Mouse (Mus musculus) NIH3T3 (cell line): ENCODE results near the gene Angptl1.

Experiments
- DNase-seq: peaks from one replicate; pipeline ENCODE4 v3.0.0-alpha.2; 2012; ENCODE audit warnings: low read depth

Gene Angptl1

DNA sequence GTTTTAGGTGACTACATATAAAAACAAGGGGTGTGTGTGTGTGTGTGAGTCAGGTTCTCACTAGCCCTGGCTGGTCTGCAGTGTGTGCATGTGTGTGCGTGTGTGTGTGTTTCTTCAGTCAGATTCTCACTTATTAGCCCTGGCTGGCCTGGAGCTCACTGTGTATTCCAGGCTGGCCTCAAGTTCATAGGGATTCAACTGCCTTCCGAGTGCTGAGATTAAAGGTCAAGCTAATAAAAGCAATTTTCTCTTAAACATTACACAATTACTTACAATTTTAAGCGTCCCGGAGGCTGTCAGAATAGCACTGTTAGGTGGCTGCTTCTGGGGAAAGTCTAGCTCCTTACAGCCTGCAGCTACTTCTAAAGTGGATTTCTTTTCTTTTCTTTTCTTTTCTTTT lies at the start of gene Angptl1:
Angptl1 (plus strand) TSS at position 386 of the 400 bp plus-strand sequence.
- DNase-seq: no peak

DNA sequence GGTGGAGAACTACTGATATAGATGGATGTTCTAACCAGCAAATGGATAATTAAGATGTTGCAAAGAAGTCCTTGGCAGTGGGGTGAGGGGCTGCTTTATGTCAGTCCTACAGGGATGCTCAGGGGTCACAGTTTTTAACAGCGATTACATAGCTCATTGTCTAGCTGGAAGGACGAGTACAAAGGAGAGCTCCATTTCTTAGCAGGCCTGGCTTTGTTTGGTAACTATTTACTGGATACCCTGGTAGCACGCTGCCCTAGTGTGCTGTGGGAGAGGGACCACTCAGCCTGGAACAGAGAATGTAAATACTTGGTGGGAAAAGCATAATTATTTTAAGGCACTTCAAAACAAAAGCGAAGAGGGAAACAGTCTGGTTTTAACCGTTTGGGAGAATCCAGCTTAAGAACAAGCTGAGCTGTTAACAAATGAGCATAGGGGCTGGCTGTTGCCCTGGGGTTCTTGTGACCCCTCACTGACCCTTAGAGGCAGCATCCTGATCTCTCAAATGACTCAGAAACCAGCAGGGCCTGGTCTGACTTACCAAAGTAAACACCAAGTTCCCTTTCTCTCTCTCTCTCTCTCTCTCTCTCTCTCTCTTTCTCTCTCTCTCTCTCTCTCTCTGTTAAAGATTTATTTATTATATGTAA lies 48.4 kb upstream of the Angptl1 start:
- peak; percentile 15 for DNase-seq

DNA sequence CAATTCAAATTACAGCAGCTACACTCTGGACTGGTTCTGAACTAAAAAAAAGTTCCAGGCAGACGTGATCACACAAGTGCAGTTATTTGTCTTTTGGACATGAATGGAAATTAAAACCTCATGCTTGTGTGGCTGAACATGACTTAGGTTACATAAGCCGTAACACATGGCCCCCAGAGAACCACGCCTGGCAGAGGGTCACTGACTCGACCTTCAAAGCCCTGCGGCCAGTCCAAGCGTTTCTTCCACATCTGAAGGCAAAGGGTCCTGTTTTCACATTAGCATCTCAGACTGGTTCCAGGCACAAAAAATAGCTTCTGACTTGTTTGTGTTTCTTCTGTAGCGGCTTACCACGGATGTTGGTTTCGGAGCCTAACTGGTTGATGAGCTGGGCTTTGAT lies 42.1 kb upstream of the Angptl1 start:
- peak; percentile 28 for DNase-seq

DNA sequence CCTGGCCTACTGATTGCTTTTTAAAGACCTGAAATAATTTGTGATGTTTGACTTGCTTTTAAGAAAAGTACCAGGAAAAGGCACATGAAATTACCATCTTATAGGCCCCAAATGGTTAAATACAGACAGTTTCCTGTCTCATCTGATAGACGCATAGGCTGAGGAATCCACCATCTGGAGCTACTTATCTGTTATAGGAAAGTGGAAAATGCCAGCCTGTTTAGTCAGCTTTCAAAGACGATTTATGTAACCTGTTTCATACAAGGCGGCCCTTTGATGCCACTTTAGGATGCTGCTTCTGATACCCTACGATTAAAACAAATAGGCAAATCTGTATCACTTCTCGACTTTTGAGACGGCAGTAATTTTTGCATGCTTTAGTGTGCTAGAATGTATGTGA lies 37.1 kb upstream of the Angptl1 start:
- peak; percentile 46 for DNase-seq

DNA sequence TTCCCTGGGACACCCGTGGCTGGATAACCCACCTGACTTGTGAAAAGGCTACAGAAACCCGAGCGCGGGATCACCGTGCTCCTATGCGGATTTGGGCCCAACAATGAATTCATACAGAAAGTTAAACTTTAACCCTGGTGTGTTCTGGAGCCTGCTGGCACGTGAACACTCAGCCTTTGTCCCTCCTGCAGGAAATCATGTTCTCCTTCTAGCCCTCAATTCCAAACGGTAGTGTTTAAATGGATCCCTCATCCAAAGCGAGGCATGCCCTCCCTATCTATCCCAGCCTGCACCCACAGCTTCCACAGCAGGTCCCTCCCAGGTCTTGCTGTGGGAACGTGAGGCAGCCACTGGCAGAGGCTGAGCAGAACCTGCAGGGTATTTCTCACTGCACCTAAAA lies 30.0 kb upstream of the Angptl1 start:
- no peak for DNase-seq

DNA sequence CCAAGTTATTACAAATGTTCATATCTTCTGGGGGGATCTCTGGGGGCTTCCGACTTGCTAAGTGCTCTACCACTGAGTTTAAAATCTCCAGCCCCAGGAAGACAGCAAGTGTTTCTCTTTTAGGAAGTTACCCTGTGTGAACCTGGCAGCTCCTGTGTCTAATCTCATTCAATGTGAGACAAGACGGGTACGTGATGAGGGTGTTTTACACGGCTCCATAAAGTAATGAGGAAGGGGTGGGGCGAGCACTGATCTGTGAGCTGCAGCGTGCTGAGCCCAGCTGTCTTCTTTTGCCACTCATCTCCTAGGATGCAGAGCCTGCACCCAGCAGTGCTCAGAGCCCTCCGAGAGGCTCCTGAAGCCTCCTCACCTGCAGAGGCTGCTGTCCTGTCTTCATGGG lies 26.4 kb upstream of the Angptl1 start:
- DNase-seq: no peak

DNA sequence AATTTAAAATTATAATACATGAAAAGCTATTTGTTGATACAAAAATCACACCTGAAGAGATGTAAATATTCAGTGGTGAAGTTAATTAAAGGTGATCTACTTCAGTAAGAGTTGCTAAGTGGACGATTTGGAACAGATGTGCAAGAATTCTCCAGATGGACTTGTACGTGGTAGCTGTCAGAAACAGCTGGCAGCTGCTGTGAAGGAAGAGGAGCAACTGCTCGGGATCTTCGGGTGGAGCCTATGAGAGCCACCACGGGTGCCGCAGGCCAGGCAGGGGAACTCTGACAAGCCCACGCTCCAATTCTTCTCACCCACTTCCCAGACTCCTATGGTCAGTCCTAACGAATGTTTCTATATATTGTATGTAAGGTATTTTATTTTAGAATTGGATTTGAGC lies 25.6 kb upstream of the Angptl1 start:
- no peak for DNase-seq

DNA sequence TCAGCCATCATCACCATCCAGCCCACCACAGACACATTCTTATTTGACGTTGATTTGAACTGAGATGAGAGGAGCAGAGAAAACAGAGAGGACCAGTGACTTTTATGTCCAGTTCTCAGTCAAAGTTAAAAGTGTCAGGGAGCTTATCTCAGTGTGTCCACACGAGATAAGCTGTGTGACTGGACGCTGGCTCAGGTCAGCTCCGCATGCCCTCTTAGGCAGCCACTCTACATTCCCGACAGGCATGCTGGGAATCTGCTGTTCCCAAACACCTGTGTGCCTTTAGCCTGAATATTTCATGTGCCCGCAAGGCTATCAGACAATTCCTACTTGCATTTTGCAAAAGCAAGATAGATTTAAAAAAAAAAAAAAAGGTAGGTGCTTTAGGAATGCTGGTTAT lies 24.9 kb upstream of the Angptl1 start:
- no peak for DNase-seq

DNA sequence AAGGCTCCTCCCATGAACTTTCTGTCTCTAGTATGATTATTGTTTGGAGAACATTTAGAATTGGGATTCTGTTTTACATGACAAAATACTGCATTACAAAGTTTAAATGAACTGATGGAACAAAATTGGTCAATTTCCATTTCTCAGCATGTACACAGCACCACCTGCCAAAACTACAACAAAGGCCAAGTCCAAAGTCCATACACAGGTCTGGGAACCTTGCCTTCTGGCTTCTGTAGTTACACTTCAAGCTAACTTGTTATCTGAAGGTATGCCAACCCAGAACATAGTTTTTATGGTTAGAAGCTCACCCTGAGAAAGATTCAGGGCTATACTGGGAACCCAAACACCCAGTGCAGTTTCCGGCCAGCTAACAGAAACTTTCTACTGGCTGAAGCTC lies 19.1 kb upstream of the Angptl1 start:
- DNase-seq: no peak

DNA sequence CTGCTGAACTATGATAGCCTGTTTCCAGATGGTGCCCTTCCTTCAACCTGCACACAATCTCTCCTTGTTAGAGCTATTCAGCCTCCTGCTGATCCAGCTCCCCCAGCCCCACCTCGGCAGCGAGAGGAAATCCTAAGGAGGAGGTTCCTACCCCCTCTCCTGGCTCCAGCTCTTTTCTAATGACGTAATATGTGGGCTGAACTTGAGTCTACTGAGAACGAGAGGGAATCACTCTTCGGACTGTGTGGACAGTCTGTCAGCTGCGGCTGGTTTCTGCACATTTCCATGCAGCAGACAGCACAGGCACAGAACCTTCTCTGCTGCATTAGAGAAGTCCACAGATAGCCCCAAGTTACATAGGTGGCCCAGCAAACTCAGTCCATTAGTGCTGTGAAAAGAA lies 333 bp downstream of the Angptl1 start:
- peak; percentile 56 for DNase-seq

DNA sequence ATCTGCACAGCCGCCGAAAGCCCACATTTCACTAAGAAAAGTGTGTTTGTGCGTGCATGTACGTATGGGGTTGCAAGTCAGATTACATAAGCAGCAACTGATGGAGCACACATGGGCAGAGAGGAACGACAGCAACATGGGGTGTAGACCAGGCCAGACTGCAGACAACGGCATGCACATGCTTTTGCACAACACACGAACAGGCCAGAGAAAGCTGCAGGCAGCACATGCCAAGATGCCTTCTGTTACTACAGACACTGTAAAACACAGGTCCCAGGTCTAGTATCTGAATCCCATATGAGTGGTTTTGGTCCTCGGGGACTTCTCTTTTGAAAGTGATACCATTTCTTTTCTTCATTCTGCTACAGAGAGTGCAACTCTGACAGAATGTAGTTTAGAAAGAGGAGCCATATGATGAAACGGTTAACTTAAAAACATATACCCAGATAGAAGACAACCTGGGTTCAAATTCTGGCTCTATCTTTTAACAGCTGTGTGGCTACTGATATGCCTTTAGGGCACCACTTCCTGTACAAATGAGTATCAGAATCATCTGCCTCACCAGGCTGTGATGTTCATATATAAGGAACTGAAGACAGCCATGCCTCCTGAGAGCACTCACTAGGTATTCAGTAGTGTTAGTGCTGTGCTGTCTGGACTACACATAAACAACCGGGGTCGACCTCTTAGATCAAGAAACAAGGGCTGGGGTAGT lies 3.4 kb downstream of the Angptl1 start:
- no peak for DNase-seq

DNA sequence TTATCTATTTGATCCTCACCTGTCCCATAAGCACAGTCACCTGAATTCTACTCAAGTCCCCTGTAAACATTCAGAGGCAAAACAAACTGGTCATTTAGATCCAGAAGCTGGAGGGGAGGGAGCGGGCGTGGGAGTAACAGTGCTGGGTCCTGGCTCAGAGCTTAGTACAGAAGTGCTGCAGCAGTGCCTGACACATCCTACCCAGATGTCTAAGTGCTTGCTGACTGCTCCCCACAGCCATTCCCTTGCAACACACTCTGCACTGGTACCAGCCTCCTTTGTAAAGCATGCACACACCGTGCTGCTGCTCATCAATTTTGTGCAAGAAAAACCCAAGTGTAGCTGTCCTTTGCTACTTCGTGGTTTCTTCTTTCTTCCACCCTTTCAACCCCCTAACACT lies 8.7 kb downstream of the Angptl1 start:
- no peak for DNase-seq

DNA sequence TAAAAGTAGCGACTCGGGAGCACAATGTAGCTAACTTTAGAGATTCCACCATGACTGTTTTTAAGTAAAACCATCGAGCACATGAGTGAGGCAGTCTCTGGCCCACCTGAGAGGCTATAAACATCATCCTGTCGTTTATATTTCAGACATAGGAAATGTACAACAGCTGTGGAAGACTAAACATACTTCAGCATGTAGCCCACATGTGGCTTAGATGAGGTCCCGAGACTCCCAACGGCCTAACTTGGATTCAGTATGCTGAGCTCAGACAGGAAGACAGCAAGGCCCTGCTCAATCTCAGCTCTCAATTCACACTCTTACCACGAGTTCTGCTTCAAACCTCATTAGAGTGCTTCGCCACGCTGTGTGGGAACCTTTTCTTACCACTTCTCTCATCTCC lies 14.0 kb downstream of the Angptl1 start:
- no peak for DNase-seq

DNA sequence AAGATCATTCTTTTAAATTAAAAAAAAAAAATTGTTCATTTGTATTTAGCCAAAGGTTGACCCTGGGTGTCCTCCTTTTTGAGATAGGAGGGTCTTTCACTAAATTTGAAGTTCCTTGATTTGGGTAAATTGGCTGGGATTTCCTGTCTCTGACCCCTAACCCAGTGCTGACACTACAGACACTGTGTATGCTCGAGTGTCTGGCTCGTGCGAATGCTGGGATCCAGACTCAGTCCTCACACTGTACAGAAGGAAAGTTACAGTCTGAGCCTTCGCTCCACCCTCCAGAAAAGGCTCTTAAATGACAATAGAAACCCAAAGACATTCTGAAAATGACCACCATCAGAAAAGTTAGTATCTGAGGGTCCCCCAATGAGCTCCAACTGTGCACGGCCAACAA lies 14.5 kb downstream of the Angptl1 start:
- DNase-seq: no peak

DNA sequence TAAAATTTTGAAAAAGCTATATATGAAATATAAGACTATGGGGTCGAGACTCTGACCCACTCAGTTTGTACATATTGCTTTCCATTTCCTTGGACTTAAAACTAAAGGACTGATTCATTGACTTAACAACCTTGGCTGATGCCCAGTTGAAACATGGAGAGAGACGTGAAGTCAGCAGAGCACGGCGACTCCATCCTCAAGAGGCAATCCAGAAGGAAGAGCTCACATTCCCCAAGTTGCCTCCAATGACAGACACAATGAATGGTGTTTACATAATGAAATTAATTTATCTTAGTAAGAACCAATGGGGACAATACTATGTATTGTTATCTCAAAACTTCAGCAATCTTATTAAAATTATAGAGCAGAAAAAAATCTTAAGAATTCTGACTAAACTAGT lies 16.2 kb downstream of the Angptl1 start:
- DNase-seq: no peak

DNA sequence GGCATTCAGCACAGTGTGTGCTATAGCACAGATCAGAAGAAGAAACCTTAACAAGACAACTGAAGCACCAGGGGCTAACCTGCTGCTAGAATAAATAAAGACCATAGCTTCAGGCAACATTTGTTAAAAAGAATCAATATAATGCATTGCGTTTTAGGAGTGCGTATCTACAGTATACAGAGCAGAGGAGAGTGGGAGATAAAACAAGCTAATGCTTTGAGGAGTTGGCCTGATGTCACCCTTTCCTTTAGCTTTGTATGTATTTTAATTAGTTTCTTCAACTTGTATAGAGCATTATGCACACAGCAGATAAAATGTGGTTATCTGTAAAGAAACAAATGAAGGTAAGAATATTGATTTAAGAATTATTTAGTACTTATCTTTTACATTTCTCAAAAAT lies 18.3 kb downstream of the Angptl1 start:
- no peak for DNase-seq

DNA sequence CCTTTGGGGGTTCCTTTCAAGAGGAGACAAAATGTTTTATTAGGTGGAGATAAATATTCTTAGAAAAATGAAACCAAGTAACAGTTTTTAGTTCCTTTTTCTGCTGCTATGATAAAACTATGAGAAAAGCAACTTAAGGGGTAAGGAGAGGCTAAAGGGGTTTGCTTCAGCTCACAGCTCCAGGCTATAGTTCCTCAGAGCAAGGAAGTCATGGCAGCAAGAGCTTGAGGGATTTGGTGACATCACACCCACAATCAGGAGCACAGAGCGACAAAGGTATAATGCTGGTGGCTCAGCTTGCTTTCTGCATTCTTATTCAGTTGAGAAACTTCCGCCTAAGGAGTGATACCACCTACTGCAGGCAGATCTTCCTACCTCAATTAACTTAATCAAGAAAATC lies 20.8 kb downstream of the Angptl1 start:
- DNase-seq: no peak

DNA sequence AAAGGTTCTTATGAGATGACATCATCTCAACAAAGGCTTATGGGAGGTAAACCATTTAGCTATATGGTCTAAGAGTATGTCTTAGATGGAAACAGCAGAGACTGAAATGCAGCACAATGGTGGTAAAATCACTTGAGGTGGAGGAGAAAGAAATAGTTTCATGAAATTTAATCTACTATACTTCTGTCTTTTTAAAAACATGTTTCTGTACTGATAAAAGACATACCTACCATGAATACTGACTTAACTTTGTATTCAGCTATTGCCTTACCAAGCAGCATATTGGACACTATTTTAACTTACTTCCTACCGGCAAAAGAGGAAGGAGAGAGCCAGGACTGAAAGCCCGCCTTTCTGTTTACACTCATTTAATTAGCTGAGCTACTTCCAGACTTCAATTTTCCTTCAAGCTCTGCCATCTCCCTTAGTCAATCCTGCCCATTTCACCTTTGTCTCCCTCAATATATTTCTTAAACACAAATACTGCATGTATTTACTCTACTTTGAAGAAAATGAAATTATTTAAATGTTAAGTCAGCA lies 21.4 kb downstream of the Angptl1 start:
- no peak for DNase-seq

DNA sequence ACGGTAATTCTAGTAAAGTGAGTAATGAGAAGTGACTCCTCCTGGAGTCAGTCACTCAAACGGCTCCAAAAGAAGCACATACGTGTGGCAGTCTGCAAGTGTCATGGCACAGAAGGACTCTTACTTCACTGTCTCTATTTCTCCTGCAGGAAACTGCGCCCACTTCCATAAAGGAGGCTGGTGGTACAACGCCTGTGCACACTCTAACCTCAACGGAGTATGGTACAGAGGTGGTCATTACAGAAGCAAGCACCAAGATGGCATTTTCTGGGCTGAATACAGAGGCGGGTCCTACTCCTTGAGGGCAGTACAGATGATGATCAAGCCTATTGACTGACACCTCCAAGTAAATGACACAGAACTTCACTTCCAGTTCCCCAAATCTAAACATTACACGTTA lies 21.9 kb downstream of the Angptl1 start:
- no peak for DNase-seq

DNA sequence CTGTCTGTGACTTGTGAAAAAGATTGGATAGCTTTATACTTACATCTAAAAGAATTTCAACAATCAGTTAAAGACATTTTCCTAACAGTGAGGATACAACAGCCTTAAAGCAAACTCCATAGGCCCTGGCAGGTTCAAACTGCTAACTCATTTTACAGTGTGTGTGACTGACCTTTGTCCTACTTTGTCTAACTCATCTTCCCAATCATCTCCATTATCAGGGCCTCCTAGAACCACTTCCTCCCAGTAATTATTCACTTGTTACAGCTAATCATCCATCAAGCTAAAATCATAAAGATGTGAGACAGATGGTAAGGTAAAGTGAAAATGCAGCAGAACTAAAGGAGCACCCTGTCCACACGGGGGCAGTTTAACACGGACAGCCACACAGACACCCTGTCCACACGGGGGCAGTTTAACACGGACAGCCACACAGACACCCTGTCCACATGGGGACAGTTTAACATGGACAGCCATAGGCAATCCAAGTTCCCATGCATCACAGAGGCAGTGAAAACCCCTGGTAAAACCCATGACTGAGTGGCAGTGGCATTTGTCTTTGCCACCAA lies 23.2 kb downstream of the Angptl1 start:
- DNase-seq: no peak

DNA sequence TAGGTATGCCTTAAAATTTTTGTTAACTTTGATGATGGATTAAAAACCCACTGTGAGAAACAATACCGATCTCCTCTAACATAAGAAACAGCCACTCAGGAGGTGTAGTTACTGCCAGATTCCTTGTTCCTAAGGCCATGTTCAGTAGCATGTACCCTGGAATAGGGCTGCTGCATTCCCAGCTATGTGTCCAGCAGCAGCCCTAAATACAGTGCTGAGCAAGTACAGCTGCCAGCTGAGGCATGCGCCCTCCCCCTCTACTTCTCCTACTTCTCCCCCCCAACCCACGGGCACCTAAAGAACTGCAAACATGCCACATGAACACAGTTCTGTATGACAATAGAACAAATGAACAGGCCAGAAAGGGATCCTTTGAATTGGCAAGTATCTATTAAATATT lies 25.4 kb downstream of the Angptl1 start:
- DNase-seq: no peak

DNA sequence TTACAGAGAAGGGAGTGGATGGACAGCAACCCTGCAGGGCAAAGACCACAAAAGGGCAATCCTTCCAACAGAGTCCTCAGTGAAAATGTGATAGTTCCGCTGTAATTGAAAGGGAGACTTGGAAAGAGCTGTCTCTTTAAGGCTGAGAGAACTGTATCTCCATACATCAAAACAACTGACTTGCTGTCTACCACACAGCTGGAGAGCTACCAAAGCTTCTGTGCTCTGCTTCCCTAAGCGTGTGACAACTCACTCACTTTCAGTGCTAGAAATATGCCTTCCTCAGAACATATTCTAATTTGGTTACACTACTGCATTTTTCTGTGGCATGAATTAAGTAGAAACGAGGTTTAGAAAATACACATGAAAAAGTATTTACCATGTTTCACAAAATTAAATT lies 25.9 kb downstream of the Angptl1 start:
- peak; percentile 13 for DNase-seq

DNA sequence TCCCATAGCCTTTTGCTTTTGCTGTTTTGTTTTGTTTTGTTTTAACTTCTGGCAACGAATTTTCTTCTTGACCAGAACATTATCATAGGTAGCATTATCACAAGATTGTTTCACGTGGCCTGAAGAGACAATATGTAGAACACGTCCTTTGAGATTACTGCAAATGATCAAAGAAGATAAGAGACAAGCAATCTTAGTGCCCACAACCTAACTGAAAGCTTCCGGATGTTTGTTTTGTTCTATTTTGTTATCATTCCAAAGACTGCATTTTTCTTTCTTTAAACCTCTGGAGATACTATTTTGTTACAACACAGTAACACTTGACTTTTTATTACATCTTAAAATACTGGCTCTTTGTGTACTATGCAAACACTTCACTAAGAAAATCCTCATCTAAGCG lies 31.7 kb downstream of the Angptl1 start:
- DNase-seq: no peak

DNA sequence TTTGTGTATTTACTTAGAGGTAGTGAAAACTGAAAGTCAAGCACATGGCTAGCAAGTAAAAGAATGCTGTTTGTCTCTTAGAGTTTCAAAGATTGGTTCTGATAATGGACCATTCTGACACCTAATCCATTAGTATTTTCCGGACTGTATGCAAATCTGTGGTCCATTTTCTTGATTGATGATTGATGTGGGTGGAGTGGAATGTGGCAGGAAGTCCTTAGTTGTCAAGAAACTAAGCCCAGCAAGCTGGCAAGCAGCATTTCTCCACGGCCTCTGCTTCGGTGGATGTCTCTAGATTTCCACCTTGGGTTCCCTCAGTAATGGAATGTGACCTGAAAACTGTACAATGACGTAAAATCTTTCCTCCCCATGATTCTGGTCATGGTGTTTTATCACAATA lies 32.3 kb downstream of the Angptl1 start:
- DNase-seq: no peak
